Mouse (Mus musculus) ES-E14 (cell line): ENCODE results near the gene Ccna2. TPM values are rescaled to one million over a fixed set of nuclear protein-coding genes. Genes with fewer than 3 reads are reported as not detected.

ENCODE experiments used
- DNase-seq: peaks from one replicate; pipeline ENCODE4 v3.0.0-alpha.2; 2013; ENCODE audit warnings: low read depth, low spot score
- H3K27ac ChIP-seq: 2 replicates; pipeline ENCODE4 v1.5.1; 2012; ENCODE audit warnings: low read depth, mild to moderate bottlenecking, low read length, moderate library complexity, mixed read lengths; ENCODE audit not compliant: poor library complexity, insufficient read depth, severe bottlenecking
- H3K36me3 ChIP-seq: 2 replicates; pipeline ENCODE4 v1.6.1; 2012; ENCODE audit warnings: mild to moderate bottlenecking, low read length, moderate library complexity, mixed read lengths; ENCODE audit not compliant: control insufficient read depth, poor library complexity, insufficient read depth, severe bottlenecking
- H3K4me1 ChIP-seq, 2 experiments: fragments of 150-350 bp in 1 of 2; sonication (generic) in 1 of 2; 2 replicates each; pipeline ENCODE4 v1.6.1; 2012; ENCODE audit warnings: low read length in 2 of 2, mild to moderate bottlenecking in 1 of 2, mixed read lengths in 1 of 2; ENCODE audit not compliant: control insufficient read depth in 2 of 2, insufficient read depth in 2 of 2, poor library complexity in 1 of 2
- H3K4me3 ChIP-seq, 2 experiments: fragments of 150-350 bp in 1 of 2; sonication (generic) in 1 of 2; 2 replicates each; pipeline ENCODE4 v1.5.1; 2012; ENCODE audit warnings: low read length in 2 of 2, low read depth in 1 of 2, mild to moderate bottlenecking in 1 of 2, mixed read lengths in 1 of 2; ENCODE audit not compliant: insufficient read depth in 1 of 2, poor library complexity in 1 of 2, severe bottlenecking in 1 of 2
- H3K9ac ChIP-seq: 2 replicates; pipeline ENCODE4 v1.6.1; 2012; ENCODE audit warnings: low read depth, mild to moderate bottlenecking, low read length, mixed read lengths; ENCODE audit not compliant: poor library complexity, insufficient read depth, severe bottlenecking
- H3K9me3 ChIP-seq: fragments of 150-350 bp; sonication (generic); 2 replicates; pipeline ENCODE4 v1.6.1; 2012; ENCODE audit warnings: low read depth, mild to moderate bottlenecking, low read length; ENCODE audit not compliant: control insufficient read depth, insufficient read depth
- CHD2 ChIP-seq: IDR thresholded peaks from 2 replicates; pipeline ENCODE4 v1.6.1; 2014; ENCODE audit warnings: mild to moderate bottlenecking, low read depth, low read length, inconsistent platforms
- HCFC1 ChIP-seq: IDR thresholded peaks from 2 replicates; pipeline ENCODE4 v1.6.1; 2012; ENCODE audit warnings: low read length, inconsistent platforms, borderline replicate concordance; ENCODE audit not compliant: insufficient read depth
- MAFK ChIP-seq: IDR thresholded peaks from 2 replicates; pipeline ENCODE4 v1.6.1; 2014; ENCODE audit warnings: mild to moderate bottlenecking, low read depth, low read length, inconsistent platforms; ENCODE audit not compliant: insufficient read depth
- ZC3H11A ChIP-seq: IDR thresholded peaks from 2 replicates; pipeline ENCODE4 v1.6.1; 2012; ENCODE audit warnings: low read depth, mild to moderate bottlenecking, inconsistent platforms, low read length, borderline replicate concordance
- ZNF384 ChIP-seq: IDR thresholded peaks from 2 replicates; pipeline ENCODE4 v1.6.1; 2012; ENCODE audit warnings: low read depth, low read length, inconsistent platforms
- in situ Hi-C, 2 experiments: fragments of 600-800 bp; cut with MboI; formaldehyde crosslinking; loops; one replicate each; pipeline ENCODE4 v1.15.1; 2025; ENCODE audit warnings: low sequenced_read_pairs in 2 of 2, inconsistent platforms in 1 of 2; ENCODE audit not compliant: unreplicated experiment in 2 of 2
- total RNA-seq: library from RNA; depleted of rRNA; stranded (reverse); fragments of 300-350 nt; gene quantifications from 2 replicates; pipeline ENCODE4 v1.2.3, GENCODE M21; 2012

The Ccna2 gene
- total RNA-seq, 1 experiment, result 127 TPM

GRCm38 (mm10) chr3:36537701-36538470 lies 34.1 kb downstream of the Ccna2 start:
- TF ChIP-seq HCFC1 (no peak), ZC3H11A (no peak), ZNF384 (no peak), MAFK (no peak), CHD2 (no peak)
- Histone ChIP-seq H3K4me1 (no peaks in the 10 kb centered on the region), H3K9ac (no peak overlapping the region), H3K36me3 (no peaks in the 10 kb centered on the region), H3K4me3 (no peak overlapping the region), H3K9me3 (no peaks in the 10 kb centered on the region), H3K27ac (no peak overlapping the region)
- in situ Hi-C loops, result no loop called here
- DNase-seq, result no peak

DNA sequence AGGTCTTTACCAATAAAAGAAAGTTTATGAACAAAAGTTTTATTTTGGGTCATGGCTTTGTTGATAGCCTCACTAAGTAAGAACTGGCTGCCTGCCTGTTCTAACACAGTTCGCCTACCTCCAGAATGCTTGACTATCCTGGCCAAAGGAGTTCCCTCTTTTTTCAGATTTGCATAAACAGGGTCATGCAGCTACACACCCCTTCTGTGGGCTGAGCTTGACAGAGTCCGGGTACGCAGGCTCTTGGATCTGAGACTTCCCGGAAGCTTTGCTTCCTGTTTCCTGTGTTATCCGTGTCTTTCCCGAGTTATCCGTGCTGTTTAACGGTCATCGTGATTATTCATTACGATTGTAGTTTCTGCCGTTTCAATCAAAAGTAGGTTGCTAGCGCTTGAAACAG lies 35.9 kb downstream of the Ccna2 start:
- no peak overlapping the region for H3K27ac ChIP-seq
- no peak overlapping the region for H3K9ac ChIP-seq
- H3K36me3 ChIP-seq, result no peaks in the 10 kb centered on the region
- H3K4me1 ChIP-seq, result no peaks in the 10 kb centered on the region
- in situ Hi-C loops, result no loop called here
- no peaks in the 10 kb centered on the region for H3K9me3 ChIP-seq
- no peak overlapping the region for H3K4me3 ChIP-seq
- DNase-seq, result no peak
- TF ChIP-seq ZNF384 (no peak), MAFK (no peak), HCFC1 (no peak), CHD2 (no peak), ZC3H11A (no peak)

DNA sequence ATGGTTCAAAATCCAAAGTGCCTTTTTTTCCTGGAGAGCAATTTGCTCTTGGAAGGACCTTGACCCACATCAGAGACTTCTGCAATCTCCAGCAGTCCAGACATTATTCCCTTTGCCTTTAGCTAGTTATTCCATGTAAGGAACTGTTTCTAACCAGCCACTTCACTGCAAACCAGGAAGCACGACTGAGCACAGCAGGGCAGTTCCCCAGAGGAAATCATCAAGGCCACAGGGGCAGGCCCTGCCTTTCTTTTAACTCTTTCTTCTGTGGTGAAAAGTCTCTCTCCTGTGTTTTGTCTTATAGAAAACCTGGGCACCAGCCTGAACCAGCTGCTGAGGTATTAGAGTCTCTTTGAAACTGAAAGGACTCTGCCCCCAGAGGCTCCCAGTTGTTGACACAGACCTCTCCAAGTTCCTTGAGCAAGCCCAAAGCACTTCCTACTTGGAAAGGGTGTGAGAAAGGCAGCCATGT lies 38.7 kb downstream of the Ccna2 start:
- no peak for TF ChIP-seq MAFK
- TF ChIP-seq CHD2, result no peak
- TF ChIP-seq ZC3H11A, result no peak
- TF ChIP-seq ZNF384, result no peak
- no peak for TF ChIP-seq HCFC1
- Histone ChIP-seq H3K4me1 (peaks cover 0 to 2% of the 10 kb centered on the region in 2 experiments; a peak in 1 of 4 replicates), H3K36me3 (no peaks in the 10 kb centered on the region), H3K27ac (no peak overlapping the region), H3K9me3 (no peaks in the 10 kb centered on the region), H3K4me3 (no peak overlapping the region), H3K9ac (no peak overlapping the region)
- in situ Hi-C loops, result no loop called here
- no peak for DNase-seq

DNA sequence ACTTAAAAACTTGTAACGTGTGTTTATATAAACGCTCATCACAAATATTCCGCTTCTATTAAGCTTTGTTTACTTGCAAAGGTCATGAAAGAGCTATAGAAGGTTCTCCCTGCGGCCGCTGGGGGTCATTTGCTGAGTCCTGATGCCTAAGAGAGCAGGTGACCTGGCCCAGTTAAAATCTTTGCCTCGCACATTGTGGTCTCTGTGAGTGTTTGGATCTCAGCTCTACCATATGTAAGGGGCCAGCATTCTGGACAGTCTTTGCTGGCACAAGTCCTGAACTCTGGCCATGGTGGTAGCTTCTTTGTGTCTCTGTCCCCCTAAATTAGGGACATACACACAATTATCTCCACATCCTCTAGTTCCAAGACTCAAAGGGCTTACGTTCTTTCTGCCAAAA lies 39.2 kb downstream of the Ccna2 start:
- Histone ChIP-seq H3K9me3 (no peaks in the 10 kb centered on the region), H3K4me3 (no peak overlapping the region), H3K9ac (no peak overlapping the region), H3K36me3 (no peaks in the 10 kb centered on the region), H3K4me1 (peaks cover 0 to 2% of the 10 kb centered on the region in 2 experiments; a peak in 1 of 4 replicates), H3K27ac (no peak overlapping the region)
- no peak for TF ChIP-seq HCFC1
- no peak for TF ChIP-seq ZC3H11A
- TF ChIP-seq CHD2, result no peak
- no peak for TF ChIP-seq ZNF384
- TF ChIP-seq MAFK, result no peak
- in situ Hi-C loops, result no loop called here
- no peak for DNase-seq
